Mouse (Mus musculus): Measurements from ENCODE around the gene Sept7.
"Not testable (repeated sequence)": the region's sequence is repeated elsewhere in the genome, so short reads cannot be mapped to it uniquely, and the experiment has no call there.

The Sept7 gene

GRCm38 (mm10) chr9:25260411-25260810, 8.2 kb downstream of the Sept7 start:
- no peak for DNase-seq (ENCODE audit: low read depth)

GRCm38 (mm10) chr9:25260979-25261378, 8.7 kb downstream of the Sept7 start:
- no peak for DNase-seq (ENCODE audit: low read depth)

- DNase-seq (ENCODE audit: low read depth): no peak
Observed at GRCm38 (mm10) chr9:25262087-25262486, 9.8 kb downstream of the Sept7 start.

GRCm38 (mm10) chr9:25265795-25266194, 13.6 kb downstream of the Sept7 start:
- no peak for DNase-seq (ENCODE audit: low read depth)

DNA sequence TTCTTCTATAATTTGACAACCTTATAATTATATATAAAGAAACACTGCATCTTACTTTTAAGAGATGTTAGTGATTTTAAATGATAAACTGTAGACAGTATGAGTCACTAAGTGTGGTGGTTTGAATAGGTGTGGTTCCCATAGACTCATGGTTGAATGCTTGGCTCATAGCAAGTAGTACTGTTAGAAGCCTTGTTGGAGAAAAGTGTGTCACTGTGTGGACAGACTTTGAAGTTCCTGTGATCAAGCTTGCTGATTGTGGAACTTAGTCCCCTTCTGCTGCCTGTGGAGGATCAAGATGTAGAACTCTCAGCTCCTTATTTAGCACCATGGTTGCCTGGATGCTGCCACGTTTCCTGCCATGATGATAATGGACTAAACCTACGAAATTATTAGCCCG, 14.9 kb downstream of the Sept7 start:
- DNase-seq (ENCODE audit: low read depth): no peak

DNA sequence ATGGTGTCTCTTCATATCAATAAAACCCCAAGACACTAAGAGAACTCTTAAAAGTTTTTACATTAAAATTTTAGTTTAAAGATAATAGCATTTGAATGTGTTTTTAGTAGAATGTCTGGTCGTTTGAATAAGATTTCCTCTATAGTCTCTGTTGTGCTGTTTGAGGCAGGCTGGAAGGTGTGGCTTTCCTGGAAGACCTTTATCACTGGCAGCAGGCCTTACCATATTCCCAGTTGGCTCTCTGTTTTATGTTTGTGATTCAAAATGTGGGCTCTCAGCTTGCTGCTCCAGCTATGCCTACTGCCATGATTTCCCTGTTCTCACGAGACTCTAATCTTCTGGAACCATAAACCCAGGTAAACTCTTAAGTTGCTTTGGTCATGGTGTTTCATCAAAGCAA, 15.3 kb downstream of the Sept7 start:
- no peak for DNase-seq (ENCODE audit: low read depth)

DNA sequence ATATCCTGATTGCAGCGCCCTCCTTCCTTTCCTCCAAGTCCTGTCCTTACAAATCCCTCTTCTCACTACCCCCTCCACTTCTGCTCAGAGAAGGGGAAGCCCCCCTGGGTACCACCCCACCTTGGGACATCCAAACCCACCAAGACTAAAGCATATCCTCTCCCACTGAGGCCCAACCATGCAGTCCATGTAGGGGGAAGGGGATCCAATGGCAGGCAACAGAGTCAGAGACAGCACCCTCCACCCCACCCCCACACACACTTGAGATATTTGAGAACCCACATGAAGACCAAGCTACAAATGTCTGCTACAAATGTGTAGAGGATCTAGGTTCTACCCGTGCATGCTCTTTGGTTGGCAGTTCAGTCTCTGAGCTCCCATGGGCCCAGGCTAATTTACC, 19.7 kb downstream of the Sept7 start:
- no peak for DNase-seq (ENCODE audit: low read depth)

DNA sequence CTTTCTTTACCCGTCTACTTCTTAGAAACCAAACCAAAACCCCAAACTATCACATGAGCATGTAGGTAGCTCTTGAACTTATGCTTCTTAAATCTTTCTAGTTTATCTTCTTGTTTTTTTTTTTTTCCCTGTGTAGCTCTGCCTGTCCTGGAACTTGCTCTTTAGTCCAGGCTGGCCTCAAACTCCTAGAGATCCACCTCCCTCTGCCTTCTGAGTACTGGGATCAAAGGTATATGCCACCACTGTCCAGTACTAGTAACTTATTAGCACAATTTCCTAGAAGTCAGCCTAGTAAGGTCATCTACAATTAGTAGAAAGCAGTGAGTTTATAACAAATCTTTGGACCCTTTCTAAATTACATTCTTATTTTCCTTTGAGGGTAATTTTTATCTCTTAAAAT, 37.6 kb downstream of the Sept7 start:
- DNase-seq (ENCODE audit: low read depth): no peak

DNA sequence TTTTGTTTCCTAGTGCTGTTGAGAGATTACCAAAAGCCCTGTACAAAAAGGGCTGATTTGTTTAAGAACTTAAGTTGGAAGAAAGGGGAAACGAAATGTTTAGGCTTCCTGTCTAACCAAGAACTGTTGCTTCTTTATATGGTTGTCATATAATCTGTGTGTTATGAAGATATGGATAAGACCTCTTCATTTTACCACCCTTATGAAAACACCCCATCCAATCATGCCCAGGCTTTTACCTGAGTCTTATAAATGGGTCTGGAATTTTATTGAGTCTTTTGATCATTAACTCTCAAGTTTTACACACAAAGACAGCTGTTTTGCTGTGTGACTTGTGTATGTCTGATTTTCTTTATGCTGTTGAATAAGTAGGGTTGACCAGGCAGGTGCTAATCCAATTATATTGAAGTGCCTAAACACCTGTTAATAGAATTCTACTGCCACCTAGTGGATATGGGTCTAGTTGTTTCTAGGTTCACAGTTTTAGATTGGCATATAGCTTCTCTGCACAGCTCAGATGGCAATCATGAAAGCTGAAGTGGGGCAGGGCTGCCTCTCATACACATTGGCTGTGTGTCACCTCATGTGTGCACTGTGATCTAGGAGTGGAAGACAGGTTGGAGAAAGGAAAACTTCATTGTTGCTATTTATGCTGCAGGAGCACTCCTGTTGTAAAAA, 57.4 kb downstream of the Sept7 start:
- peak; percentile 59 for DNase-seq (ENCODE audit: low read depth)

GRCm38 (mm10) chr9:25314304-25314703, 62.1 kb downstream of the Sept7 start:
- DNase-seq (ENCODE audit: low read depth): no peak

- no peak for DNase-seq (ENCODE audit: low read depth)
Observed at GRCm38 (mm10) chr9:25317827-25318505, 65.7 kb downstream of the Sept7 start.

- not testable (repeated sequence) for DNase-seq (ENCODE audit: low read depth)
Observed at GRCm38 (mm10) chr9:25319676-25320075, 67.4 kb downstream of the Sept7 start.

DNA sequence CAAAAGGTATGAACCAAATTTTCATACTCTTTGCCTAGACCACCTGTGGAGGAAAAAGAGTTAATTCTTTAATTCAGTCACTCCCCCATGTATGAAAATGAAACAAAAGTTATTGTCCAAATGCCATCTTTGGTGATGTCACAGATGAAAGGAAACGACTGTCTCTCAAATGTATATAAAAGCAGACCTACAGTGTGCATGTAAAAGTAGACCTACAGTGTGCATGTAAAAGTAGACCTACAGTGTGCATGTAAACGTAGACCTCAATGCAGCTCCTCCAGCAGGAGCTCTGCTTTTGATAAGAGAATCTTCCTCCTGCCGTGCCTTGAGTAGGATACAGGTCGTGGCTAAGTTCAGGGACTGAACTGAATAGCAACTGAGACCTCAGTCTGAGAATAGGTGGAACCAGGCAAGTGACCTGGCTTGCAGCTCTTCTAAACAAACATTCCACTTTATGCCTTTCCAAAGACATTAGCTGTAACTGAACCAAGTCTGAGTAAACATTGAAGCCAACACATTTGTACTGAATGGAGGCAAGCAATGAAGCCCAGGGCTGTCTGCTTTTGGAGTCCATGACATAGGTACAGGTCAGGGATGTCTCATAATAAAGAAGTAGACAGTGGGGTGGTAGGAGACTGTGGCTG, 75.6 kb downstream of the Sept7 start:
- no peak for DNase-seq (ENCODE audit: low read depth)

- DNase-seq (ENCODE audit: low read depth): no peak
Observed at GRCm38 (mm10) chr9:25328946-25329723, 76.9 kb downstream of the Sept7 start.

- no peak for DNase-seq (ENCODE audit: low read depth)
Observed at GRCm38 (mm10) chr9:25337436-25338198, 85.4 kb downstream of the Sept7 start.

DNA sequence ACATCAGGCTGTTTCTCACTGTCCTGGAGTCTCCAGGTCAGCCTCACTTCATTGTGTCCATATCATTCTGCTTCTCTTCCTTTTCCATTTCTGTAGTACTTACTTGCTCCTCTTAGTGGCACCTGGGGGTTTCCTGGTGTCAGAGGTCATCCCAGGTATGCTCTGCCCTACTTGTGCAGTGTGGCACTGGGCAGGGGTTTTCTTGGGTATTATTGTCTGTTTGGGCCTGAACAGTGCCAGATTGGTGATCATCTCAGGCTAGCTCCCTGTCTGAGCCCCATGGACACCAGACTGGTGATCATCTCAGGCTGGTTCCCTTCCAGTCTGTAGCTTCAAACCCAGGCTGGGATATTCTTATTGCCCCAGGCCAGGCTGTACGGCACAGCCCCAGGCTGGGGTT, 88.2 kb downstream of the Sept7 start:
- no peak for DNase-seq (ENCODE audit: low read depth)

GRCm38 (mm10) chr9:25353775-25354174, 101.5 kb downstream of the Sept7 start:
- DNase-seq (ENCODE audit: low read depth): no peak

DNA sequence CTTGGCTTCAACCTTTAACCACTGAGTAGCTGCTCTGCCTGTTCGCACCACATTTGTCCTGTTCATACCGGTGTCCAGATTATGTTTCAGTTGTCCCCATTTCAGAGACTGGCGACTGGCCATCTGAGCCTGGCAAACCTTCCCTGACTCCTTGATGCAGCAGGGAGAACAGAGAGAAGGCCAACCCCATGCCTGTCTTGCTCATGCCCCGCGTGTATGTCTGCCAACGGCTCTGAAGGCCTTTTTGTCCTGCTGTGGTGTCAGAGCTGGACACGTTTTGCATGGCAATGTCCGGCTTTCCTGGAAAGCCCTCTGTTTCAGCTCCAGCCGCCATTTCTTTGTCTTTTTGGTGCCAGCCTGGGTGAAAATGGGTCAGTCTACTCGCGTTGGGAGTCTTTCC, 103.6 kb downstream of the Sept7 start:
- no peak for DNase-seq (ENCODE audit: low read depth)

DNA sequence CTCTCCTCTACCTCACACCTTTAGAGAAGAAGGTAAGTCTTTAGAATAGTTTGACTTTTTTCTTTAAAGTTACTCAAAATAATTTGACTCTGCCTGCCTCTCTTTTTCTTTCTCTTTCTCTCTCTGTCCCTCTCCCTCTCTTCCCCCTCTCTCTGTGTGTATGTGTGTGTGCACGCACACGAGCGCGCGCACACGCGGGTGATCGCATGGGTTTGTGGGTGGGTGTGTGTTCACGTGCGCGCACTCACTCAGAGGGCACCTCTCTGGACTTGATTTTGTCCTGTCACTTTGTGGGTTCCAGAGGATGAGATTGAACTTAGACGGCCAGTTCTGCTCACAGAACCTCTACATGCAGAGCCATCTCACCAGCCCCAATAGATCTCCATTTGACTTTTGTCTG, 105.3 kb downstream of the Sept7 start:
- no peak for DNase-seq (ENCODE audit: low read depth)

DNA sequence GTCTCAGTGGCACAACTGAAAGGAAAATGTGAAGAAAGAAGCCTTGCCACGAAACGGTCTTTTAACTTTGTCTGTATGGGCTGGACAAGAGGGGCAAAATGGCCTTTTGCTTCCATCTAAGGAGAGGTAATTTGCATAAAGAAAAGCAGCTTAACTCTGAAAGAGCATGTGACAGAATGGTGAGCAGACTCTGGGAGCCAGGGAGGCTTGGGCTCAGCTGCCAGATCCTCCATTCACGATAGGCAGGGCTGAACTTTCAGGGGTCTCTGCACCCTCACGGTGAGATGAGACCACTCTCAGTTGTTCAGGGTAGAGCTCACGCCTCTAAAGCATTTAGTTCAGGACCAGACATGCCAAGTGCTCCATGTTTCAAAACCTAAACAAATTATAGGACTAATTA, 105.8 kb downstream of the Sept7 start:
- DNase-seq (ENCODE audit: low read depth): no peak
